Mouse (Mus musculus): ENCODE results near the gene Psmb9. TPM values are rescaled to one million over a fixed set of nuclear protein-coding genes. Genes with fewer than 3 reads are reported as not detected.

Psmb9 gene
- total RNA-seq, 2 experiments from 2014 or later = 1.3 to 3.1 TPM

- DNase-seq = no peak
Measured at GRCm38 (mm10) chr17:34205746-34206176, 18.2 kb upstream of the Psmb9 start.

GRCm38 (mm10) chr17:34205021-34205745 lies 17.6 kb upstream of the Psmb9 start:
- peak; percentile 48 for DNase-seq

GRCm38 (mm10) chr17:34204303-34205010 lies 16.9 kb upstream of the Psmb9 start:
- peak; percentile 79 for DNase-seq

GRCm38 (mm10) chr17:34203444-34203843 lies 15.9 kb upstream of the Psmb9 start, which contains the start of gene Tap2:
Tap2 (plus strand) TSS chr17:34203527.
- no peak for DNase-seq

GRCm38 (mm10) chr17:34202760-34203442 lies 15.3 kb upstream of the Psmb9 start:
- DNase-seq = no peak

GRCm38 (mm10) chr17:34201506-34202055 lies 14.0 kb upstream of the Psmb9 start:
- no peak for DNase-seq

- DNase-seq = no peak
Measured at GRCm38 (mm10) chr17:34200772-34201505, 13.4 kb upstream of the Psmb9 start.

GRCm38 (mm10) chr17:34200047-34200446 lies 12.5 kb upstream of the Psmb9 start:
- no peak for DNase-seq

- DNase-seq = no peak
Measured at GRCm38 (mm10) chr17:34199050-34199619, 11.6 kb upstream of the Psmb9 start.

GRCm38 (mm10) chr17:34198521-34198912 lies 11.0 kb upstream of the Psmb9 start:
- no peak for DNase-seq

- DNase-seq = peak; percentile 64
Measured at GRCm38 (mm10) chr17:34197904-34198520, 10.4 kb upstream of the Psmb9 start.

GRCm38 (mm10) chr17:34196941-34197894 lies 9.7 kb upstream of the Psmb9 start, which contains the start of gene Psmb8:
Psmb8 (plus strand) TSS chr17:34197721.
- peak; percentile 83 for DNase-seq

- no peak for DNase-seq
Measured at GRCm38 (mm10) chr17:34196491-34196890, 8.9 kb upstream of the Psmb9 start.

GRCm38 (mm10) chr17:34194723-34195122 lies 7.2 kb upstream of the Psmb9 start:
- DNase-seq = no peak

GRCm38 (mm10) chr17:34193468-34193867 lies 5.9 kb upstream of the Psmb9 start:
- DNase-seq = no peak

- no peak for DNase-seq
Measured at GRCm38 (mm10) chr17:34192852-34193251, 5.3 kb upstream of the Psmb9 start.

GRCm38 (mm10) chr17:34188986-34189385 lies 1.4 kb upstream of the Psmb9 start:
- DNase-seq = no peak

- no peak for DNase-seq
Measured at GRCm38 (mm10) chr17:34188010-34188409, 446 bp upstream of the Psmb9 start.

- DNase-seq = no peak
Measured at GRCm38 (mm10) chr17:34186885-34187260, 691 bp downstream of the Psmb9 start.

- no peak for DNase-seq
Measured at GRCm38 (mm10) chr17:34185526-34185925, 2.0 kb downstream of the Psmb9 start.

Data from gastrocnemius, postnatal 25 days (tissue).